Mouse (Mus musculus) neural tube, embryonic 14.5 days (tissue): ENCODE measurements around the gene Ret. TPM values are rescaled to one million over a fixed set of nuclear protein-coding genes. Genes with fewer than 3 reads are reported as not detected.

Experiments
- ATAC-seq: fragments of 200-750 bp; cut with Nextera tagmentation; 2 replicates; pipeline ENCODE4 v1.8.0; 2017; ENCODE audit warnings: low read depth, mild to moderate bottlenecking, moderate TSS enrichment, moderate library complexity
- H3K27ac ChIP-seq: fragments of 300-500 bp; sonication (generic); 2 replicates; pipeline ENCODE4 v1.5.1; 2014; ENCODE audit warnings: low read depth, mild to moderate bottlenecking, control low read depth, low read length, moderate library complexity, mixed read lengths
- H3K27me3 ChIP-seq: fragments of 300-500 bp; sonication (generic); 2 replicates; pipeline ENCODE4 v1.6.1; 2014; ENCODE audit warnings: low read length; ENCODE audit not compliant: control insufficient read depth, insufficient read depth
- H3K36me3 ChIP-seq: fragments of 300-500 bp; sonication (generic); 2 replicates; pipeline ENCODE4 v1.6.1; 2014; ENCODE audit warnings: low read length, mixed read lengths; ENCODE audit not compliant: control insufficient read depth, insufficient read depth
- H3K4me1 ChIP-seq: fragments of 300-500 bp; sonication (generic); 2 replicates; pipeline ENCODE4 v1.6.1; 2014; ENCODE audit warnings: low read length; ENCODE audit not compliant: control insufficient read depth, insufficient read depth
- H3K4me2 ChIP-seq: fragments of 300-500 bp; sonication (generic); 2 replicates; pipeline ENCODE4 v1.6.1; 2014; ENCODE audit warnings: mild to moderate bottlenecking, low read depth, low read length, control low read depth
- H3K4me3 ChIP-seq: fragments of 300-500 bp; sonication (generic); 2 replicates; pipeline ENCODE4 v1.5.1; 2014; ENCODE audit warnings: low read depth, low read length, control low read depth, mixed read lengths
- H3K9ac ChIP-seq: fragments of 300-500 bp; sonication (generic); replicated peaks from 2 replicates; pipeline ENCODE4 v1.6.1; 2014; ENCODE audit warnings: low read depth, mild to moderate bottlenecking, control low read depth, low read length, mixed read lengths
- H3K9me3 ChIP-seq: fragments of 300-500 bp; sonication (generic); 2 replicates; pipeline ENCODE4 v1.6.1; 2016; ENCODE audit warnings: low read length; ENCODE audit not compliant: control insufficient read depth
- WGBS: fragments of 180-500 bp; shearing (Covaris S2); extraction: QIAGEN DNeasy Blood & Tissue Kit; methylation state at CpG from one replicate; pipeline ENCODE4 v1.1.7; 2014; 5-methylcytosine and 5-hydroxymethylcytosine counted together
- polyA plus RNA-seq: library from polyadenylated mRNA; unstranded; fragments of >200 nt; fragmentation: Nextera tagmentation; extraction: Ambion mirVana; gene quantifications from 2 replicates; pipeline ENCODE4 v1.2.1, GENCODE M21; 2014

The Ret gene
- polyA plus RNA-seq, 1 experiment from 2014 or later: 22.5 TPM

DNA sequence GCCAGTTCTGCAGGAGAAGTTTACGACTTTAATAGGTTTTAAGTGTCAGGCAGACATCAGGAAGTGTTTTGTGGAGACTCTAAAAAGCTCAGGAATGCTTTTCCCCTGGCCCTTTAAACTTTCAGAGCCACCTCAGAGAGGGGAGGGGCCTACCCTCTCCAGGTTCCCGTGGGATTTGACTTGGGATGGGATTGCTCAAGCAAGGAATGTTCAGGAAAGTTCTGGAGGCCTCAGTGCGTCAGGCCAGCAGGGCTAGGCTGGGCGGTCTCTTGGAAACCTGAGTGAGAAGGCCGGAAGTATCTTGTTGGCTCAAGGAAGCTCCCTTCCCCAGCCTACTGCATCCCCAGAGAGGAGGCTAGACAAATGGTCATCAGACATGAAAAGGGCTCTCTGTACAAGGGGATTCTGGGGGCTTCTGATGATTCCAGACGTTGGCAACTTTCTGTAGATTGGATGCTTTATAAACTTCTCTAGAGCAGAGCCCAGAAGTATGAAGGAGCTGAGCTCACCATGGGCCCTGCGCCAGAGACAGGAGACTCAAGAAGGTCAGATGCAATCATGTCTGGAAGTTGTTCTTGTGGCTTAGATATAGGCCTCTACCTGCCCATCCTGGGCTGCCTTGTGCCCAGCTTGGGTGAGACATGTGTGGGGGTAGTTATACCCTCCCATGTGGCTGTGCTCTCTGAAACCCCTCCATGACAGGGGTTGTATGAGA, 7.8 kb upstream of the Ret start:
- 51% methylated on average over 7 of the region's 7 CpGs for WGBS
- Histone ChIP-seq H3K36me3 (no peaks in the 10 kb centered on the region), H3K4me3 (no peak overlapping the region), H3K4me1 (no peaks in the 10 kb centered on the region), H3K27me3 (no peaks in the 10 kb centered on the region), H3K27ac (no peak overlapping the region), H3K9me3 (no peaks in the 10 kb centered on the region), H3K9ac (no peak overlapping the region), H3K4me2 (no peak overlapping the region)
- no peak for ATAC-seq

DNA sequence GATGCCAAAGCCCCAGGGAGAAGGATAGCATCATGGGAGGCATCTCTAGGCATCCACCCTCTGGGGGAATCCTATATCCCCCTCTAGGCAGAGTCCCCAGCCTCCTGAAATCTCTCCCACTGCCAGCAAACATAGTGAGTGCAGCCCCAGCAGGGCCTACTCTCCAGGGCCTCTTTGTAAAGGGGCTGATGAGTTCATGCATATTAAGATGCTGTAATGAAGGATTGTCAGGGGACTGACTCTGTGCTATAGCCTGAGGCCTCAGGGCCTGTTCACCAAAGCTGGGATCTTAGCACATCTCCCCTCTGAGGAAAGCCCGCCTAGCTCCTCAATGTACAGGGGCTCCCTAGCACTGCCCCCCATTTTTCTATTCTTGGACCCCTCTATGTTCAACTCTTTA, 6.6 kb upstream of the Ret start:
- 61% methylated on average over 1 of the region's 1 CpGs for WGBS
- H3K27me3 ChIP-seq: no peaks in the 10 kb centered on the region
- H3K4me2 ChIP-seq: no peak overlapping the region
- H3K4me1 ChIP-seq: no peaks in the 10 kb centered on the region
- no peak overlapping the region for H3K4me3 ChIP-seq
- no peak overlapping the region for H3K27ac ChIP-seq
- no peak overlapping the region for H3K9ac ChIP-seq
- ATAC-seq: peak; percentile 31; the same call in 1 of the 2 replicates
- no peaks in the 10 kb centered on the region for H3K36me3 ChIP-seq
- no peaks in the 10 kb centered on the region for H3K9me3 ChIP-seq

DNA sequence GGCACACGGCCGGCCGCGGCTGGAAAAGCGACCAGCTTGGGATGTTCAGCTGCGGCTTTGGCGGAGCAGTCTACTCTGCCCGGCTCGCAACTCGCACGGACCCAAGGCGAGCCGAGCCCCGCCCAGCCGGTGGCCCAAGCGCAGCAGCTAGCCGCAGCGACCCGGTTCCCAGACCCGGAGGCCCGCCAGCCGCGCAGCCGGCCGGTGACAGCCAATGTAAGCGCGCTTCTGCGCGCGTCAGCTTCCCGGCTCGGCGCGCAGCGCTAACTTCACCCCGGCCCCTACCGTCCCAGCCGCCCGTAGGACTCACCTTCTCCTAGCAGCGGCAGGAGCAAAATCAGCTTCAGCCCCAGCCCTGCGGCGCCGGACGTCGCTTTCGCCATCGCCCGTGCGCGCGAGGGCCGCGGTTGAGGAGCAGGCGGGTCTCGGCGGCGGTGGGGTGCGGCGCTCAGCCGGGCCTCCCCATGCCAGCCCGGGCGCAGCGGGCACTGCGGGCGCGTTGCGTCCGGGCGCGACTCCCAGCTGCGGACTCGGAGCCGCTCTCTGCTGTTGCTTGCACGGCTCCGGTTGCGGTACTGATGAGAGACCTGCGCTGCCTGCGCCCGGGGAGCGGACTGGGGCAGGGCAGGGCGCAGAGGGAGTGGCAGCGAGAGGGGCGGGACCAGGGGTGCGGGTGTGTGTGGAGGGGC, 623 bp downstream of the Ret start:
- Histone ChIP-seq H3K9me3 (no peaks in the 10 kb centered on the region), H3K4me1 (peaks cover 5% of the 10 kb centered on the region; the same call in 1 of the 2 replicates), H3K27ac (peak overlapping the region; percentile 34; the same call in 1 of the 2 replicates), H3K9ac (peak overlapping the region; percentile 63), H3K4me3 (peak overlapping the region; percentile 72), H3K36me3 (no peaks in the 10 kb centered on the region), H3K4me2 (peak overlapping the region; percentile 99), H3K27me3 (peaks cover 12% of the 10 kb centered on the region)
- under 1% methylated on average over 81 of the region's 84 CpGs for WGBS
- peak; percentile 72 for ATAC-seq

DNA sequence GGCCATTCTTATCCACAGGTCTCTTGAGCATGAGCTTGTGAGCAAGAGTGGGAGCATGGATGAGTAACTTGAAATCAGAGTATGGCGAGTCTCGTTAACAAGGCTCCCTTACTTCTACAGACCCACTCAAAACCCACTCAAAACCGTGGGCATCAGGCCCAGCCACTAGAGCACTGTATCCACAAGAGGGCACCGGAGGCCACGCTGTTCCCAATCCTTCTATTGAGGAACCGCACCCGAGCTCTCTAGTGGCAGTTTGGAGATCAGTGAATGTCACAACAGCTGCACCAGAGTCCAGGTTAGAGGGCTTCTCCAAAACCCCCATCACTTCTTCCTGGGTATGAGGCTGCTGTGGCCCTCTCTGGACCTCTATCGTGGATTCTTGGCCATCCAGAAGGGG, 2.4 kb downstream of the Ret start:
- Histone ChIP-seq H3K36me3 (no peaks in the 10 kb centered on the region), H3K27me3 (peaks cover 12% of the 10 kb centered on the region), H3K27ac (no peak overlapping the region), H3K4me2 (peak overlapping the region; percentile 99; the same call in 1 of the 2 replicates), H3K9me3 (no peaks in the 10 kb centered on the region), H3K4me1 (peaks cover 5% of the 10 kb centered on the region; the same call in 1 of the 2 replicates), H3K4me3 (0 out of 2 replicates have a peak overlapping the region, but pooled peaks have one; percentile 1), H3K9ac (no peak overlapping the region)
- ATAC-seq: peak; percentile 44; the same call in 1 of the 2 replicates
- WGBS: 30% methylated on average over 8 of the region's 8 CpGs

DNA sequence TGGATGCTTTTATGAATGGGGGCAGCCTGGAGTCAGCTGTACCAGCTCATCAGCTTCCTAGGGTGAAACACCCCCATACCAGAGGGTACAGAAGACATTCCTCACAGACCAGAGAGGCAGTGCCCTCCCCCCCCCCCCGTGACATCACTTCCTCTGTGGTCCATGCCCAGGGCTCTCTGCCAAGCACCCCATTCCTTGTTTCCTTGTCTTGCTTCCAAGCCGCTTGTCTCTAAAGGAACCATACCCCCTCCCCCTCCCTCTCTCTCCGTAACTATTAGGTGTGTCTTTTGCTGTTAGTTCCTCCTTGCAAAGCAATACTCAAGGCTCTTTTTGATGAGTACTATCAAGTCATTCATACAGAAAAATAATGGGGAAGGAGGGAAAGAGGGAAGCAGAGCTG, 4.6 kb downstream of the Ret start:
- no peak for ATAC-seq
- H3K4me3 ChIP-seq: no peak overlapping the region
- no peak overlapping the region for H3K9ac ChIP-seq
- peaks cover 12% of the 10 kb centered on the region for H3K27me3 ChIP-seq
- peaks cover 5% of the 10 kb centered on the region; the same call in 1 of the 2 replicates for H3K4me1 ChIP-seq
- no peak overlapping the region for H3K4me2 ChIP-seq
- 42% methylated on average over 3 of the region's 3 CpGs for WGBS
- H3K27ac ChIP-seq: no peak overlapping the region
- H3K36me3 ChIP-seq: no peaks in the 10 kb centered on the region
- no peaks in the 10 kb centered on the region for H3K9me3 ChIP-seq

DNA sequence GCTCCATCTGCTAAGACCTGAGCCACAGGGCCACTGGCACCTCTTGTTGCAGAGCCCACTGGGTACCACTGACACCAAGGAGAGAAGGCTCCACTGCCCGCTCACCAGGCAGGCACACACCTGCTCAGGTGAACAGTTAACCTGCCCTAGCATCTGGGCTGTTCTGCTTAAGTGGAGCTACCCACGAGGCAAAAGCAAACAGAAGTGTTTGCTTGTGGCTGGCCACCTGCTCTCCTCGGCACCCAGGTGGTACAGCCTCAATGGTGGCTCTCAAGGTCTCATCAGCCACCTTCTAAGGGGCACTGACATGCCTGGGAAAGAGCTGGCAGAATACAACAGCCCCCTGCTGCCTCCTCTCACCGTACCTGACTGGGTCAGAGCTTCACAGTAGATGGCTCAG, 5.3 kb downstream of the Ret start:
- Histone ChIP-seq H3K4me3 (no peak overlapping the region), H3K4me2 (no peak overlapping the region), H3K4me1 (peaks cover 5% of the 10 kb centered on the region; the same call in 1 of the 2 replicates), H3K9me3 (no peaks in the 10 kb centered on the region), H3K9ac (no peak overlapping the region), H3K36me3 (no peaks in the 10 kb centered on the region), H3K27ac (no peak overlapping the region), H3K27me3 (peaks cover 8% of the 10 kb centered on the region)
- WGBS: 53% methylated on average over 4 of the region's 4 CpGs
- no peak for ATAC-seq

DNA sequence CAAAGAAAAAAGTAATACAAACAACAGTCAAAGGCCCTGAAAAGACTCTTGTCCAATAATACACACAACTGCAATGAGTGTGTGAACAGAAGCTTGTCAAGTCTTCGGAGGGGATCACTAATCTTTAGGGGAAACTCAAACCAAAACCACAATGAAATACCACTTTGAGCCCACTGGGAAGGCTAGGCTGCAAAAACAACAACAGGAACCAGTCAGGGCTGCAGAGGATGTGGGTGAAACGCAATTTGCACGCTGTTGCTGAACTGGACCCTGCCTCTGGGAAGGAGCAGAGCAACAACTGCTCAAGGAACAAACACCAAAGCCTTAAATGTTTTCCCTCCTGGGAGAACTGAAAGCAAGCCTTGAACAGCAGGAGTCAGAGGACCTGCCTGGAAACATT, 7.8 kb downstream of the Ret start:
- Histone ChIP-seq H3K9me3 (no peaks in the 10 kb centered on the region), H3K27me3 (no peaks in the 10 kb centered on the region), H3K36me3 (no peaks in the 10 kb centered on the region), H3K9ac (no peak overlapping the region), H3K4me2 (no peak overlapping the region), H3K4me3 (no peak overlapping the region), H3K27ac (no peak overlapping the region), H3K4me1 (no peaks in the 10 kb centered on the region)
- WGBS: 60% methylated on average over 3 of the region's 3 CpGs
- ATAC-seq: no peak

DNA sequence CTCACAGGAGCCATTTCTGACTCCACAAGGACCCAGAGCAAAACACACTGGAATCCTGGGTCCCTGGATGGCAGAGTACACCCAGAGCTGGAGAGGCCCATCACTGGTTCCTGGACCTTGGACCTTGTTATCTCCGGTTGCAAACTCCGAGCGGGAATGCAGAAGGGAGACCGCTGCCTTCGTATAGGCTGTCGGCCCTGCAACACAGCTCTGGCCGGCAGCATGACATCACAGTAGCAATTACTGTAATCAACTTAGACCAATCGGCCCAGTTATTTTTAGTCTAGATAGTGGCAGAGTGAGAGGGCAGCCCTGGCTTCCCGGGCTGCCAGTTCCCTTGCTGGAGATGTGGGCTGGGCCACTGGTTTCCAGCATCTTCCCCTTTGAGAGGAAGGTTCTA, 8.9 kb downstream of the Ret start:
- no peak overlapping the region for H3K9ac ChIP-seq
- ATAC-seq: no peak
- H3K9me3 ChIP-seq: no peaks in the 10 kb centered on the region
- H3K4me1 ChIP-seq: no peaks in the 10 kb centered on the region
- H3K4me3 ChIP-seq: no peak overlapping the region
- no peaks in the 10 kb centered on the region for H3K27me3 ChIP-seq
- H3K4me2 ChIP-seq: no peak overlapping the region
- 88% methylated on average over 9 of the region's 9 CpGs for WGBS
- H3K36me3 ChIP-seq: no peaks in the 10 kb centered on the region
- H3K27ac ChIP-seq: no peak overlapping the region

DNA sequence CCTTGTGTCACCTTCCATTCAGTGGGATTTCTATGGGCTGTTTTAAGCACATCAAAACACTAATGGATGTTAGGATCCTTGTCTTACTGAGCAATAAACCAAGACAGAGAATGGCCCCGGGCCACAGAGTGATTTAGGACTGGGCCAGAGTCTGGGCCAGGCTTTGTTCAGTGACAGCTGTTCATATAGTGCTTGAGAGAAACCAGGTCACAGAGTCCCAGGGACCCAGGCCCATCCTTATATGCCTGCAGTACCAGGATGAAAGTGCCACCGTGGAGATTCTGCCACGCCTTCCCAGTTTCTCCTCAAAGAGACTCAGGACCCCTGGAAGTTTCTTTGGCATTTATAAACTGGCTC, 10.3 kb downstream of the Ret start:
- no peak; the same call in 1 of the 2 replicates for ATAC-seq
- no peak overlapping the region for H3K4me2 ChIP-seq
- H3K27ac ChIP-seq: no peak overlapping the region
- H3K9me3 ChIP-seq: no peaks in the 10 kb centered on the region
- H3K9ac ChIP-seq: no peak overlapping the region
- no peaks in the 10 kb centered on the region for H3K27me3 ChIP-seq
- no peaks in the 10 kb centered on the region for H3K4me1 ChIP-seq
- H3K4me3 ChIP-seq: no peak overlapping the region
- H3K36me3 ChIP-seq: no peaks in the 10 kb centered on the region
- WGBS: 18% methylated on average over 3 of the region's 3 CpGs
